Mouse (Mus musculus): ENCODE measurements around the gene Robo3. TPM values are rescaled to one million over a fixed set of nuclear protein-coding genes. Genes with fewer than 3 reads are reported as not detected.

The Robo3 gene
- polyA plus RNA-seq, 1 experiment from 2014 or later = 13.1 TPM

DNA sequence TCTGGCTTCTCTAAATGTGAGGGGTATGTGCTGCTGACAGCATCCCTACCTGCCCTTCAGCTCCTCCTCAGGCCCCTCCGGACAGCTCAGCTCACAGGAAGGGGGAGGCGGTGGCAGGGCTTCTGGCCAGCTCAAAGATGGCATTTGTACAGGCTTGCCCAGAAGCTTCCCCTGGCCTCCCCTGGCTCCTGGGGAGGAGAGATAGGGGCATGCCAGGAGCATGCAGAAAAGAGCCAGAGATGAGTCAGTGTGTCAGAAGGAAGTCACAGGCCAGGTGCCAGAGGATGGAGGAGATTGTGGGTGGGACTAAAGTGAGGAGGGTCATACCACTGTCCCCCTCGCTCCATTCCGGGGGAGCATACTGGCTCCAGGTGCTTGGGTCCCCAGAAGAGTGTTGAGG lies 14.3 kb downstream of the Robo3 start:
- WGBS = 80% methylated on average over 4 of the region's 4 CpGs
- DNase-seq (ENCODE audit: low spot score) = no peak
- Histone ChIP-seq H3K27ac (replicated peaks) (no peak overlapping the region), H3K9me3 (replicated peaks) (no peaks in the 10 kb centered on the region), H3K36me3 (no peaks in the 10 kb centered on the region), H3K4me3 (no peak overlapping the region), H3K27me3 (ENCODE audit: low read depth, poor library complexity, severe bottlenecking) (peaks cover 70% of the 10 kb centered on the region), H3K4me1 (peaks cover 11% of the 10 kb centered on the region)

GRCm38 (mm10) chr9:37414666-37415065 lies 18.4 kb downstream of the Robo3 start:
- WGBS = 83% methylated on average over 3 of the region's 3 CpGs

GRCm38 (mm10) chr9:37412989-37413388 lies 20.1 kb downstream of the Robo3 start:
- Histone ChIP-seq H3K27me3 (ENCODE audit: low read depth, poor library complexity, severe bottlenecking) (peaks cover 42% of the 10 kb centered on the region), H3K9me3 (replicated peaks) (no peaks in the 10 kb centered on the region), H3K27ac (replicated peaks) (no peak overlapping the region), H3K4me3 (no peak overlapping the region), H3K36me3 (no peaks in the 10 kb centered on the region), H3K4me1 (peaks cover 4% of the 10 kb centered on the region)
- WGBS = 61% methylated on average over 3 of the region's 3 CpGs
- DNase-seq (ENCODE audit: low spot score) = no peak

More at GRCm38 (mm10) chr9:37414666-37415065, 18.4 kb downstream of the Robo3 start:
- H3K27me3 ChIP-seq (ENCODE audit: low read depth, poor library complexity, severe bottlenecking) = peaks cover 43% of the 10 kb centered on the region
- no peaks in the 10 kb centered on the region for H3K4me1 ChIP-seq
- no peak overlapping the region for H3K4me3 ChIP-seq
- no peaks in the 10 kb centered on the region for H3K36me3 ChIP-seq
- H3K27ac ChIP-seq (replicated peaks) = no peak overlapping the region
- DNase-seq (ENCODE audit: low spot score) = no peak
- no peaks in the 10 kb centered on the region for H3K9me3 ChIP-seq (replicated peaks)

- H3K4me1 ChIP-seq = peaks cover 8% of the 10 kb centered on the region
- 82% methylated on average over 8 of the region's 8 CpGs for WGBS
- H3K27me3 ChIP-seq (ENCODE audit: low read depth, poor library complexity, severe bottlenecking) = peaks cover 48% of the 10 kb centered on the region
- no peak overlapping the region for H3K27ac ChIP-seq (replicated peaks)
- no peaks in the 10 kb centered on the region for H3K36me3 ChIP-seq
- H3K9me3 ChIP-seq (replicated peaks) = no peaks in the 10 kb centered on the region
- no peak for DNase-seq (ENCODE audit: low spot score)
- no peak overlapping the region for H3K4me3 ChIP-seq
These were observed 23.2 kb downstream of the Robo3 start for GRCm38 (mm10) chr9:37409698-37410445.

GRCm38 (mm10) chr9:37407850-37408502 lies 25.1 kb downstream of the Robo3 start:
- peak overlapping the region; percentile 37 for H3K4me3 ChIP-seq
- H3K27ac ChIP-seq (replicated peaks) = 0 out of 2 replicates have a peak overlapping the region, but pooled peaks have one; percentile 38

DNA sequence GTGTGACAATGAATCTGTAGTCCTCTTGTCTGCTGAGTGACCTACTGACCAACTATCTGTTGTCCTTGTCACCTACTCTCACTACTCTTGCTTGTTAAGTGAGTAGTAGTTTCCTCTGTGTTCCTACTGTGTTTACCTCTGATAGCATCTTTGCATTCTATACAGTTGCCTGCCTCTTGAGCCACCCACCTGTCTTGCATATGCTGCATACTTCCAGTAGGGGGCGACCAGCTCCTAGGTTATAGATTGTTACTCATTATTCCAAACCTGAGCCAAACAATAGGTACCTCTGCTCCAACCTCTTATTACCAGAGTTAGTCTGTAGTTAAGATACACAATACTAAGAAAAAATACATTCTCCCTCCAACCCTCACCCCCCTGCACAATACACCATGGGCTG lies 26.7 kb downstream of the Robo3 start:
- H3K4me1 ChIP-seq = peaks cover 14% of the 10 kb centered on the region
- H3K27me3 ChIP-seq (ENCODE audit: low read depth, poor library complexity, severe bottlenecking) = peaks cover 59% of the 10 kb centered on the region
- no peak overlapping the region for H3K4me3 ChIP-seq
- H3K27ac ChIP-seq (replicated peaks) = no peak overlapping the region
- H3K36me3 ChIP-seq = no peaks in the 10 kb centered on the region
- no peaks in the 10 kb centered on the region for H3K9me3 ChIP-seq (replicated peaks)
- WGBS = 0% methylated on average over 1 of the region's 1 CpGs
- DNase-seq (ENCODE audit: low spot score) = no peak

More at GRCm38 (mm10) chr9:37407850-37408502, 25.1 kb downstream of the Robo3 start:
- DNase-seq (ENCODE audit: low spot score) = no peak
- Histone ChIP-seq H3K4me1 (peaks cover 8% of the 10 kb centered on the region), H3K27me3 (ENCODE audit: low read depth, poor library complexity, severe bottlenecking) (peaks cover 54% of the 10 kb centered on the region), H3K36me3 (no peaks in the 10 kb centered on the region), H3K9me3 (replicated peaks) (no peaks in the 10 kb centered on the region)
- WGBS = 14% methylated on average over 19 of the region's 19 CpGs

DNA sequence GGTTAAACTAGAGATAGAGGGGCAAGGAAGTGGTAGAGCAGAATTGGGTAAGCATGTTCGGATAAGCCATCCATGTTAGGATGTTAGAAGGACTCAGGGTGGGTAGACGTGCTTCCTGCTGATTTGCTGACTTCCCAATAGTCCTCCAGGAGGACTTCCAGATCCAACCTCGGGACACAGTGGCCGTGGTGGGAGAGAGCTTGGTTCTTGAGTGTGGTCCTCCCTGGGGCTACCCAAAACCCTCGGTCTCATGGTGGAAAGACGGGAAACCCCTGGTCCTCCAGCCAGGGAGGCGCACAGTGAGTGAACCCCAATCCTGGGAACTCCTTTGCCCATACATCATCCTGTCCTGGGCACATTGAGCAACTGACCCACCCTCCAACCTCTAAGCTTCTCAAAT lies 30.0 kb downstream of the Robo3 start:
- no peaks in the 10 kb centered on the region for H3K36me3 ChIP-seq
- no peaks in the 10 kb centered on the region for H3K9me3 ChIP-seq (replicated peaks)
- H3K4me3 ChIP-seq = peak overlapping the region; percentile 9; the same call in 1 of the 2 replicates
- H3K27me3 ChIP-seq (ENCODE audit: low read depth, poor library complexity, severe bottlenecking) = peaks cover 32% of the 10 kb centered on the region
- H3K4me1 ChIP-seq = peaks cover 15% of the 10 kb centered on the region
- 90% methylated on average over 7 of the region's 7 CpGs for WGBS
- DNase-seq (ENCODE audit: low spot score) = no peak
- H3K27ac ChIP-seq (replicated peaks) = no peak overlapping the region

DNA sequence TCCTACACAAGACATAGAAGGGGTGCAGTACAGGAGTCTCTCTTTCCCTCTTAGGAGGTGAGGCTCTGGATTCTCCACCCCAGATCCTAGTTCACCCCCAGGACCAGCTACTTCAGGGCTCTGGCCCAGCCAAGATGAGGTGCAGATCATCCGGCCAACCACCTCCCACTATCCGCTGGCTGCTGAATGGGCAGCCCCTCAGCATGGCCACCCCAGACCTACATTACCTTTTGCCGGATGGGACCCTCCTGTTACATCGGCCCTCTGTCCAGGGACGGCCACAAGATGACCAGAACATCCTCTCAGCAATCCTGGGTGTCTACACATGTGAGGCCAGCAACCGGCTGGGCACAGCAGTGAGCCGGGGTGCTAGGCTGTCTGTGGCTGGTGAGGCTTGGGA lies 30.5 kb downstream of the Robo3 start:
- Histone ChIP-seq H3K27me3 (ENCODE audit: low read depth, poor library complexity, severe bottlenecking) (peaks cover 27% of the 10 kb centered on the region), H3K4me1 (peaks cover 11% of the 10 kb centered on the region), H3K36me3 (no peaks in the 10 kb centered on the region), H3K9me3 (replicated peaks) (no peaks in the 10 kb centered on the region), H3K4me3 (peak overlapping the region; percentile 9), H3K27ac (replicated peaks) (no peak overlapping the region)
- no peak for DNase-seq (ENCODE audit: low spot score)
- 92% methylated on average over 7 of the region's 7 CpGs for WGBS

DNA sequence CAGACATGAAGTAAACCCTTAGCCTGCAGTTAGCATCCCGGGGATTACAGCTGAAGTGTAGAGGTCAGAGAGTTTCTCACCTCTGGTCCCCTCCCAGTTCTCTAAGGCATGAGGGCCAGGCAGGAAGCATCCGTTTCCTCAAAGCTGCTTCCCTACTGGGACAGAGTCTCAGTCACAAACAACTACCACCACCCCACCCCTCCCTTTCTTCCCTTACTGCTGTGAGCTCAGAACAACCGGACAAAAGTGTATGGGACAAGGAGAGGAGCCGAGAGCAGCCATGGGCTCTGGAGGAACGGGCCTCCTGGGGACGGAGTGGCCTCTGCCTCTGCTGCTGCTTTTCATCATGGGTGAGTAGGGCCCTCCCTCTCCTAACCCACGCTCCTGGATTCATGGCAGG lies 31.2 kb downstream of the Robo3 start, which contains the start of gene Robo4:
Robo4 (plus strand) TSS at position 96 of the 400 bp plus-strand sequence.
- H3K36me3 ChIP-seq = no peaks in the 10 kb centered on the region
- WGBS = 19% methylated on average over 7 of the region's 7 CpGs
- DNase-seq (ENCODE audit: low spot score) = no peak
- H3K4me1 ChIP-seq = peaks cover 11% of the 10 kb centered on the region
- H3K27ac ChIP-seq (replicated peaks) = peak within 1 kb of the TSS; percentile 68
- no peaks in the 10 kb centered on the region for H3K9me3 ChIP-seq (replicated peaks)
- H3K27me3 ChIP-seq (ENCODE audit: low read depth, poor library complexity, severe bottlenecking) = peaks cover 20% of the 10 kb centered on the region
- H3K4me3 ChIP-seq = peak within 1 kb of the TSS; percentile 9

DNA sequence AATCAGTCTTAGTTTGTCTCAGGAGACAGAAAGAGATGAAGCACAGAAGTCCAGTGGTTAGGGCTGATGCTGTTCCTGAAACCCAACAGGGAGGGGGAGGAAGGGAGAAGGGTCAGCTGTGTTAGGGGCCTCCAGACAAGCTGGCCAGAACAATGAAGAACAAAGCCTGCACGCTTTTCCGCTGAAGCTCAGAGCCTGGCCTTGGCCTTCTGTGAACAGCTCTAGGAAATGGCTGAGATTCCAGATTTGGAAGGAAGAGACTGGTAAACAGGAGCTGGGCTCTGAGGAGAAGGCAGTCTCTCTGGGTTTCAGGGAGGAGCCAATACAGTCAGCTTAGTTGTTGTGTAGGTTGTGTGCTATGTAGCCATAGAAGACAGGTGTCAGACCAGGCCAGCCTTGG lies 32.5 kb downstream of the Robo3 start:
- WGBS = 63% methylated on average over 2 of the region's 2 CpGs
- Histone ChIP-seq H3K9me3 (replicated peaks) (no peaks in the 10 kb centered on the region), H3K27me3 (ENCODE audit: low read depth, poor library complexity, severe bottlenecking) (peaks cover 15% of the 10 kb centered on the region), H3K36me3 (no peaks in the 10 kb centered on the region), H3K4me3 (no peak overlapping the region), H3K4me1 (peaks cover 11% of the 10 kb centered on the region), H3K27ac (replicated peaks) (no peak overlapping the region)
- DNase-seq (ENCODE audit: low spot score) = no peak

- Histone ChIP-seq H3K27me3 (ENCODE audit: low read depth, poor library complexity, severe bottlenecking) (no peaks in the 10 kb centered on the region), H3K36me3 (no peaks in the 10 kb centered on the region)
- 84% methylated on average over 8 of the region's 8 CpGs for WGBS
These were observed 39.4 kb downstream of the Robo3 start for GRCm38 (mm10) chr9:37393482-37394131.

DNA sequence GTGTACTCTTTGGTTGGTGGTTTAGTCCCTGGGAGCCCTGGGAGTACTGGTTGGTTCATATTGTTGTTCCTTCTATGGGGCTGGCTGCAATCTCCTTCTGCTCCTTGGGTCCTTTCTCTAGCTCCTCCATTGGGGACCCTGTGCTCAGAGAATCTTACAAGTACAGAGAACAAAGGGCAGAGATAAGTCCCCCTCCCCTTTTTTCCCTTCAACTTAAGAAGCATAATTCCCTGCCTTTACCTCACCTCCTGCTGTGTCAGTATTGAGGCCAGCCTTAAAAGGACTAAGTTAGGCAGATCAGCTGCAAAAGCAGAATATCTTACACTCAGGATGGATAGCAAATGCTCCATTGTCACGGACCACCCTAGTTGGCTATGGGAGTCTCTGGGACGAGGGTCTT lies 41.0 kb downstream of the Robo3 start:
- no peaks in the 10 kb centered on the region for H3K9me3 ChIP-seq (replicated peaks)
- peaks cover 5% of the 10 kb centered on the region for H3K4me1 ChIP-seq
- DNase-seq (ENCODE audit: low spot score) = no peak
- H3K27me3 ChIP-seq (ENCODE audit: low read depth, poor library complexity, severe bottlenecking) = 0 out of 2 replicates have a peak, but pooled peaks cover under 1% of the 10 kb centered on the region
- 48% methylated on average over 2 of the region's 2 CpGs for WGBS
- H3K4me3 ChIP-seq = no peak overlapping the region
- H3K27ac ChIP-seq (replicated peaks) = no peak overlapping the region
- no peaks in the 10 kb centered on the region for H3K36me3 ChIP-seq

More at GRCm38 (mm10) chr9:37393482-37394131, 39.4 kb downstream of the Robo3 start:
- H3K4me3 ChIP-seq = no peak overlapping the region
- no peak overlapping the region for H3K27ac ChIP-seq (replicated peaks)
- no peak for DNase-seq (ENCODE audit: low spot score)
- peaks cover 5% of the 10 kb centered on the region for H3K4me1 ChIP-seq
- no peaks in the 10 kb centered on the region for H3K9me3 ChIP-seq (replicated peaks)
